11 mouse cellular contexts compared by ENCODE assay signal in the genomic region with DNA sequence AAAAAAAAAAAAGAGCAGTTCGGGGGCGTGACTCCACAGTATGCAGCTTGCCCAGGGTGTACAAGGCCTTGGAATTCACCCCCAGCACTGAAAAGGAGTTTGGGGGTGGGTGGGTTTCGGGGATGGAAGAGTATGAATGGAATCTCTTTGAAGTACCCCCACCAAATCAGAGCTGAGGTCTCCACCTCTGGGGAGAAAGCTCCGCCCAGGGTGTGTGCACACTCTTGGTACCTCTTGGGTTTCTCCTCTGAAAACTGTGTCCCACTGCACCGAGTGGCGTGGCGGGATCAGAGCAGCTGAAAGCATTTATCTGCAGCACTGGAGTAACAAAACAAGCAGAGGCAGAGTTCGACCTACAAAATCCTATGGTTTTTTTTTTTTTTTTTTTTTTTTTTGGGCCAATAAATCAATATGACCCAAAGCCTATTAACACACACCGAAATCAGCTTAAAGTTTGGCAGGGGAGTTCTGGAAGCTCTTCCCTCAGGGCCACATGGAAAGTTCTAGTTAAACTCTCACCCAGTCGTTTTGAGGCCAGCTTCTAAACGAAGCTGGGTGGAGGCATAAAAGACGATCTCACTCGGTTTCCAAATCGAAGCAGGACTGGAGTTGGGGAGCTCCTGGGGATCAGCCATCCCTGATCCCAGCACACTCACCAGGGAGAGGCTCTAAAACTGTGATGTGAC.
DNase-seq lines count a peak whose midpoint lies in the region.
"Had no signal": no experiment of that assay in that cellular context is flagged by ENCODE, and none has a peak within 500 bp of the region (broad histone marks: within the 10 kb centered on the region; RNA-seq: fewer than 3 reads in every experiment).

No protein-coding gene starts in this region.

- peak; percentile 31 for DNase-seq in adrenal gland, postnatal 10 days
- no peak for DNase-seq in adrenal gland, postnatal 4 days (ENCODE audit: low spot score in 2 of 2)
- DNase-seq in ZHBTc4 (ENCODE audit: low read depth, low spot score), result peak; percentile 34
- DNase-seq in fat pad, adult 2 months (ENCODE audit: extremely low read depth, low read depth, low spot score), result peak; percentile 77
- DNase-seq in skeletal muscle tissue, adult 2 months (ENCODE audit: low read depth, low spot score), result peak; percentile 14
- no peak for DNase-seq in right cerebral cortex, adult 2 months (ENCODE audit: low spot score in 2 of 2)
- DNase-seq in MN1 (ENCODE audit: low spot score), result no peak
- DNase-seq in urinary bladder, postnatal 14 days (ENCODE audit: low spot score), result no peak
- DNase-seq: adrenal gland, adult 2 months; cerebellum, adult 8-10 months; kidney, postnatal 14 days had no signal

Comparison
In these comparisons a context has a peak if more than half of its experiments do, and no peak if none do; other contexts are left out.
1. DNase-seq: peak in adrenal gland, postnatal 10 days (single experiment), ZHBTc4 (single experiment), fat pad, adult 2 months (single experiment) and skeletal muscle tissue, adult 2 months (single experiment); none in adrenal gland, postnatal 4 days (0 of 2), right cerebral cortex, adult 2 months (0 of 2), MN1 (single experiment) and urinary bladder, postnatal 14 days (single experiment).